Mouse (Mus musculus): ENCODE results near the gene Myocd. TPM values are rescaled to one million over a fixed set of nuclear protein-coding genes. Genes with fewer than 3 reads are reported as not detected.

The Myocd gene
- polyA plus RNA-seq (2015; fragmentation: Illumina TruSeq; extraction: RNeasy Lipid Tissue Mini Kit (QIAGEN cat#74804); ENCODE audit: insufficient read depth, low replicate concordance), result 0.33 TPM

DNA sequence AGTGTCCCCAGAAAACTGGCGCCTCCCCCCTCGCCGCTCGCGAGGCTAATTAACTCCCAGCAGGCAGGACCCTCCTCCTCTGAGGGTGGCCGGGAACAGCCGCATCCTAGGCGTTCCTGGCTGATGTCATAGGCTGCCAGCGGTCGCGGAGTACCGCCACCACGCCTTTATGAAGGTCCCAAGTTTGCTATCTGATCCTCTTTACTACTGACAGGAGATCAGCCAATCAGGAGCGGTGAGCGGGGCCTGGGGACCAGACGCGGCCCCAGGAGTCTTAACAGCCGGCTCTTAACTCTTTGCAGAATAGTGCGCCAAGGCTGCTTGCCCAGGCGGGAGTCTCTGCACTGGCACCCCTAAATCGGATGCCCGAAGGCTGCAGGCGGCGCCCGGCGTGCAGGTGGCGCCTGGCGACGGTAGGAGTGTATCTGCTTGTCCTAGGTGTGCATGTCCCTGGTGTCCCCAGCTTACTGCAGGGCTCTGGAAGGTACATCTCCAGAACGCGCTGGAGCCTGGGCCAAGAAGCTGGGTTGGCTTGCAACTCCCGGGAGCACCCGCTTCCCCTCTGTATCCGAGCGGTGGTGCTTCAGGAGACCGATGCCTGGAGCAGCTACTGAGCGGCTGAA lies at the start of gene Myocd:
Gene Myocd, minus strand, starts transcription at position 139 of the 623 bp plus-strand sequence.

DNA sequence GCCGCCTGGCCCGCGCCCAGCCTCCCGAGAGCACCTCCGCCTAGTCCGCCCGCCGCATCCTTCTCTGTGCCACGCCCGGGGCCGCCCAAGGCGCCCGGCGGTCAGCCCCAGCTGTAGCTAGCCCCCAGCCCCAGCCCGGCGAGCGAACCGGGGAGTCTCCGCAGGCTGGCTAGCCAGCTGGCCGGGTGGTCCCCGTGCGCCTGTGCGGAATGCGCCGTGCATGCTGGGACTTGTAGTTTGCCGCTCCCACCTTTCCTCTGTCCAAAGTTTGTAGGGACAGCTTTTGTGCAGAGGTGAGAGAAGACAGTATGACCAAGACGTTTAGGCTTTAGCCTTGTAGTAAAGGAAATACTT lies 107.0 kb downstream of the Myocd start, which contains the start of gene Arhgap44:
Gene Arhgap44, minus strand, starts transcription at position 195 of the 354 bp plus-strand sequence.

DNA sequence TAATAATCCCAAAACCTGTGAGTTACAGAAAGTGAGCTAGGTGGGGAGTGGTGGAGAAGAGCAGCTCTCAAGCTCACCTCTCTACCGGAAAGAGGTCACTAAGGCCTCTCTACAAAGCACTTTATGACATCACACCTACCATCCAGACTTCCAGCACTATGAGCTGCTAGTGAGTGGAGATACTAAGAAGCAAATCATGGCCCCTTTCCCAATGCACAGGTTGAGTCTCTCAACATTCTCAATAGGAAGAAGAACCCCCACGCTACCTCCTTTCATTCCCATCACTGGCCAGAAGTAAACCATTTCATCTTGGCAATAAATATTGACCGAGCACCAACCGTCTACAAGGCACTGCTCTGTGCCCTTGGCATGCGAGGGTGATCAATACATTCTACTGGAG lies 110.0 kb downstream of the Myocd start, which contains the start of gene 1700086D15Rik:
Gene 1700086D15Rik, minus strand, starts transcription at position 101 of the 400 bp plus-strand sequence.

Other genes with a start within 250 kb of the Myocd start
- not detected for gene 1700086D15Rik, start 110.1 kb downstream of the Myocd start, polyA plus RNA-seq (2015; fragmentation: Illumina TruSeq; extraction: RNeasy Lipid Tissue Mini Kit (QIAGEN cat#74804); ENCODE audit: insufficient read depth, low replicate concordance)
- gene Arhgap44, start 107.0 kb downstream of the Myocd start, polyA plus RNA-seq (2015; fragmentation: Illumina TruSeq; extraction: RNeasy Lipid Tissue Mini Kit (QIAGEN cat#74804); ENCODE audit: insufficient read depth, low replicate concordance), result 0.73 TPM